Mouse (Mus musculus) liver, embryonic 16.5 days (tissue): ENCODE measurements around the gene Tmem245. TPM values are rescaled to one million over a fixed set of nuclear protein-coding genes. Genes with fewer than 3 reads are reported as not detected.
A peak's percentile ranks its signal among the peaks of the same experiment; 100 is the strongest.

Source experiments
- ATAC-seq: fragments of 200-750 bp; cut with Nextera tagmentation; 2 replicates; pipeline ENCODE4 v1.8.0; 2017; ENCODE audit warnings: low read depth, mild to moderate bottlenecking, moderate number of reproducible peaks, moderate library complexity
- H3K27ac ChIP-seq: fragments of 300-500 bp; sonication (generic); 2 replicates; pipeline ENCODE4 v1.5.1; 2014; ENCODE audit warnings: mild to moderate bottlenecking, low read length
- H3K27me3 ChIP-seq: fragments of 300-500 bp; sonication (generic); 2 replicates; pipeline ENCODE4 v1.6.1; 2014; ENCODE audit warnings: low read depth, low read length, mixed read lengths; ENCODE audit not compliant: control insufficient read depth, insufficient read depth
- H3K36me3 ChIP-seq: fragments of 300-500 bp; sonication (generic); 2 replicates; pipeline ENCODE4 v1.6.1; 2014; ENCODE audit warnings: mild to moderate bottlenecking; ENCODE audit not compliant: control insufficient read depth, insufficient read depth
- H3K4me1 ChIP-seq: fragments of 300-500 bp; sonication (generic); 2 replicates; pipeline ENCODE4 v1.6.1; 2014; ENCODE audit warnings: low read depth, low read length, mixed read lengths; ENCODE audit not compliant: control insufficient read depth
- H3K4me2 ChIP-seq: fragments of 300-500 bp; sonication (generic); 2 replicates; pipeline ENCODE4 v1.6.1; 2014; ENCODE audit warnings: low read depth, low read length, mixed read lengths
- H3K4me3 ChIP-seq: fragments of 300-500 bp; sonication (generic); 2 replicates; pipeline ENCODE4 v1.5.1; 2014; ENCODE audit warnings: low read depth, mild to moderate bottlenecking, low read length
- H3K9ac ChIP-seq: fragments of 300-500 bp; sonication (generic); 2 replicates; pipeline ENCODE4 v1.6.1; 2014; ENCODE audit warnings: low read depth, low read length
- H3K9me3 ChIP-seq: fragments of 300-500 bp; sonication (generic); replicated peaks from 2 replicates; pipeline ENCODE4 v1.6.1; 2016; ENCODE audit warnings: low read length; ENCODE audit not compliant: control insufficient read depth
- WGBS: fragments of 180-500 bp; shearing (Covaris S2); extraction: QIAGEN DNeasy Blood & Tissue Kit; methylation state at CpG from one replicate; pipeline ENCODE4 v1.1.7; 2014; ENCODE audit not compliant: insufficient replicate concordance; 5-methylcytosine and 5-hydroxymethylcytosine counted together
- polyA plus RNA-seq: library from polyadenylated mRNA; unstranded; fragments of >200 nt; fragmentation: Nextera tagmentation; extraction: Ambion mirVana; gene quantifications from 2 replicates; pipeline ENCODE4 v1.2.1, GENCODE M21; 2015

Tmem245 gene
- polyA plus RNA-seq, 1 experiment from 2014 or later, result 2.4 TPM

DNA sequence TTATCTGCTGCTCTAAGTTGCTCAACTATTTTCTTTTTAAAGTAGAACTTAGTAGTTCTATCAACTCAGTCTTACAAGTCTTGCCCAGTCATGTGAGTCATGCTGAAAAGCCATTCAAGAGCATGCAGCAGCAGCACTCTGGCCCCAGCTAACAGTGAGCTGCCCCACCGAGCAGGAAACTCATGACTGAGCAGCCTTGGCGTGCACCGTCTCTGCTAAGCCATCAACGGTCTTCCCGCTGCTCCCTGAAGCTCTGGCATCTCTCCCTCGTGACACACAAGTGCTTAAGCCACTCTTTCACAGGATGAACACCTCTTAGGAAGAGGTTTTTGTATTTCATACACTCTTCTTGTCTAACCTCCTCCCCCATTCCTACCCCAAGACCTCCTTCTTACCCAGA is 10.1 kb downstream of the Tmem245 start:
- Histone ChIP-seq H3K4me1 (peaks cover 3% of the 10 kb centered on the region), H3K36me3 (no peaks in the 10 kb centered on the region), H3K27ac (no peak overlapping the region), H3K9ac (no peak overlapping the region), H3K4me2 (no peak overlapping the region), H3K4me3 (no peak overlapping the region), H3K27me3 (no peaks in the 10 kb centered on the region), H3K9me3 (no peaks in the 10 kb centered on the region)
- no peak for ATAC-seq
- WGBS, result 56% methylated on average over 6 of the region's 6 CpGs

DNA sequence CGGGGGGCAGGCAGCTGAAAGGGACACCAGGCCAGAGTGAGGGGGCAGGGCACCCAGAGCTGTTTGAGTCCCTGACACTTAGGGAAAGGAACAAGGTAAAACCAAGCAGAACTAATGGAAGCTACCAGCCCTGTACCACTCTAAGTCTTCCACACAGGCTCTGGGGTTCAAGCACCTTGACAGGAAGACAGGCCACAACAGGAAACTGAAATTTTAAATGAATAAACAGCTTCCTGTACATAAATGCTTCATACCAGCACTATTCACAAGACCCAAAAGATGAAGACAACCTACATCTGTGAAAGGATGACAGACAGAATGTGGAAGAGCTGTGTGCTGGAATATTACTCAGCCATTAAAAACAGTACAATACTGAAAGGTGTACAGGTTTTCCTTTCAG is 11.9 kb downstream of the Tmem245 start:
- no peak overlapping the region for H3K9ac ChIP-seq
- no peak overlapping the region for H3K4me2 ChIP-seq
- H3K27me3 ChIP-seq, result no peaks in the 10 kb centered on the region
- no peaks in the 10 kb centered on the region for H3K9me3 ChIP-seq
- H3K4me1 ChIP-seq, result no peaks in the 10 kb centered on the region
- no peaks in the 10 kb centered on the region for H3K36me3 ChIP-seq
- H3K27ac ChIP-seq, result no peak overlapping the region
- ATAC-seq, result no peak
- no peak overlapping the region for H3K4me3 ChIP-seq
- WGBS, result no CpG with 5 or more reads among the region's 1 CpGs

DNA sequence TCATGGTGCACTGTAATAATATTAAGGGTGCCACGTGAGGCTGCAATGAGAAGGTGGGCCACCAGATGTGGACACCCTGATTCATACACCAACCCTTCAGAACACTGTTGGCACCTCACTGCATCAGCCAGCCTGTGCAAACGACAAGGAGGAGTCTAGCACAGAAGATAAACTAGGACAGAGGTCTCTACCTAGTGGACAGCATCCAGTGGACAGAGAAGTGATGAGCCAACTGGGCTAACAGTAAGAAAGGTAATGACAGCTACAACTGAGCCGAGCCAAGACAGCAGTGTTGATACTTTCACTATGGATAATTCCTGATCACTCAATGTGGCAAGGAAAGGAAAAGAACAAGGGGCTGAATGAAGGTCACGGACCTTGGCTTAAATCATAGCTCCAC is 14.1 kb downstream of the Tmem245 start:
- H3K36me3 ChIP-seq, result no peaks in the 10 kb centered on the region
- ATAC-seq, result no peak
- no peaks in the 10 kb centered on the region for H3K9me3 ChIP-seq
- no peaks in the 10 kb centered on the region for H3K27me3 ChIP-seq
- H3K4me1 ChIP-seq, result no peaks in the 10 kb centered on the region
- no peak overlapping the region for H3K9ac ChIP-seq
- no peak overlapping the region for H3K4me2 ChIP-seq
- 64% methylated on average over 4 of the region's 4 CpGs for WGBS
- no peak overlapping the region for H3K27ac ChIP-seq
- H3K4me3 ChIP-seq, result no peak overlapping the region

DNA sequence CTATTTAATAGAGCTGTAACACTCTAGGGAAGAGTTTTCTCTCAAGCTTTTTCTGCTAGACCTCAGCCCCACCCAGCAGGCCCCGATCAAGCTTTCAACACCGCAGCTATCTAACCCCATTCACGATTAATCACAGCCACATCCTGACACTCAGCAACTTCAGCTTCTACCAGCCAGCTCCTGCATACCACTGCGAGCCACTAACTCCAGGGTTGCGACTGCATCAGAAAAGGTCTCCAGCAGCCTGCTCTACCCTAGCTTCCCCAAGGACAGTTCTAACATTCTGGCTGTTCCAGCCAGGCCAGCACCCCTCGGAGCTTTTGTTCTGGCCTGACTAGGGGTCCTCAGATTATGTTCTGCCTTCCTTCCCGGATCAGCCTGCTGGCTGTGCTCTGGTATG is 15.1 kb downstream of the Tmem245 start:
- Histone ChIP-seq H3K4me3 (no peak overlapping the region), H3K27ac (no peak overlapping the region), H3K4me2 (no peak overlapping the region), H3K27me3 (no peaks in the 10 kb centered on the region), H3K4me1 (no peaks in the 10 kb centered on the region), H3K9me3 (no peaks in the 10 kb centered on the region), H3K36me3 (no peaks in the 10 kb centered on the region), H3K9ac (no peak overlapping the region)
- WGBS, result 56% methylated on average over 7 of the region's 7 CpGs
- no peak for ATAC-seq

DNA sequence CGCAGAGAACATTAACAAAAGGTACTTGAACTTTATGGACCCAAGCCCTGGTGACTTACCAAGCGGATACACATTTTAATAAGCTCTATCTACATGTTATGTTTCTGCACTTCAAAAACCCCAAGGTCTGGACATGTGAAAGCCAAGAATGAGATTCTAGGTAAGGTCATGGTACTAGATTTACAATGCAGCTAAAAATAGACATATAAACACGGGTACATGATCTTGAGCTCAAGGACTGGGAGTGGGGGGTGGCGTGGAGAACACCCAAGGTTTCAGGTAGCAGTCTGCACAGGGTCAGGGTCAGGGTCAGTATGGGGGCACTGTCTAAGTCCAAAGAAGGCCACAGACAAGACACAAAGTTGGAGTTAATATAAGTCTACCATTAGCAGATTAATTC is 16.9 kb downstream of the Tmem245 start:
- no peaks in the 10 kb centered on the region for H3K9me3 ChIP-seq
- H3K27me3 ChIP-seq, result no peaks in the 10 kb centered on the region
- H3K9ac ChIP-seq, result no peak overlapping the region
- no peaks in the 10 kb centered on the region for H3K4me1 ChIP-seq
- 70% methylated on average over 4 of the region's 4 CpGs for WGBS
- no peak overlapping the region for H3K27ac ChIP-seq
- ATAC-seq, result no peak
- no peaks in the 10 kb centered on the region for H3K36me3 ChIP-seq
- H3K4me2 ChIP-seq, result no peak overlapping the region
- H3K4me3 ChIP-seq, result no peak overlapping the region

DNA sequence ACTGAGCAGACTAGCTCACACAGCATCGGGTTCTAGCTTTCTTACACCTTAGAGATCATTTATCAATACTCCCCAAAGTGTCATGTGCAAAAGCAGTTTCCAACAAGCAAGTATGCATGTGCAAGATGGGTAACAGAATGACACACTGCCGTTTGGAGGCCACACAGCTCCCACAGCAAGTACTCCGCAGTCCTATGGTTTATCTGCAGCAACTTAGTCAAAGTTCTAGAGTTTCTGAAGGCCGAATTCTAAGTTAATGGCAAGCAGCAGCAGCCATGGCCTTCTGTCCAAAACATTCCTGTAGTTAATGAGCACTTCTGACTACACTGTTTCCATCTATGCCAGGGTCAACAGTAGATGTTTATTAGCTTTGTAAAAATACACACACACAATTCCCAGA is 20.3 kb downstream of the Tmem245 start:
- no peak overlapping the region for H3K4me2 ChIP-seq
- no peaks in the 10 kb centered on the region for H3K4me1 ChIP-seq
- H3K27ac ChIP-seq, result no peak overlapping the region
- H3K9me3 ChIP-seq, result no peaks in the 10 kb centered on the region
- peaks cover 10% of the 10 kb centered on the region; the same call in 1 of the 2 replicates for H3K36me3 ChIP-seq
- H3K4me3 ChIP-seq, result no peak overlapping the region
- H3K27me3 ChIP-seq, result no peaks in the 10 kb centered on the region
- no peak overlapping the region for H3K9ac ChIP-seq
- no peak for ATAC-seq
- 68% methylated on average over 4 of the region's 4 CpGs for whole genome bisulfite sequencing

GRCm38 (mm10) chr4:56922229-56922628 is 25.0 kb downstream of the Tmem245 start:
- H3K36me3 ChIP-seq, result peaks cover 10% of the 10 kb centered on the region; the same call in 1 of the 2 replicates
- no peak overlapping the region for H3K4me3 ChIP-seq
- 72% methylated on average over 11 of the region's 11 CpGs for WGBS
- no peak overlapping the region for H3K4me2 ChIP-seq
- H3K4me1 ChIP-seq, result no peaks in the 10 kb centered on the region
- no peak overlapping the region for H3K9ac ChIP-seq
- H3K9me3 ChIP-seq, result no peaks in the 10 kb centered on the region
- no peak for ATAC-seq
- H3K27me3 ChIP-seq, result no peaks in the 10 kb centered on the region
- no peak overlapping the region for H3K27ac ChIP-seq

DNA sequence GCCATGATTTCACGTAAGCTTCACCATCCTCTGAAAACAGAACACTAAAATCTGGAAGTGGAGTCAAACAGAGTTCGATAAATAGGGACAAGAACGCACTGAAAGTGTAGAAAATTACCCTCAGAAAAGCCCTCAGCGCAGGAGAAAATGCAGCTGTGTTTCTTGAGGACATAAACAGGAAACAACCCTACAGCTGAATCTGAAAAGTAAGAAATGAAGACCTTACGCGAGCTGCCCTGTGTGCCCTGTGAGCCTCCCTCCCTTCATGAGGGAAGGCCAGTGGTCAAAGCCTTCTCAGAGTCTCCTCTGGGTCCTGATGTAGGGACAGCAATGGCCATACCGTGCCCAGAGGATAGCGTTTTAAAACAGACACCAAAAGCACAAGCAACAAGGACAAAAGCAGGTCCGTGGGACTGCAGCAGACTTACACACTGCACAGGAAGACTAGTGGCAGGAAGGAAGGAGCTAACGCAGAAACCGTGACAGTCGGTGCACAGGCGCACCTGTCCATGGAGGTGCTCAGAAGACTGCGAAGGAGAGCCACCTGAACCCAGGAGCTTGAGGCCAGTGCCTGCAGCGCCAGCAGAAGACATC is 31.4 kb downstream of the Tmem245 start:
- no peak overlapping the region for H3K27ac ChIP-seq
- H3K4me1 ChIP-seq, result no peaks in the 10 kb centered on the region
- no peak overlapping the region for H3K9ac ChIP-seq
- WGBS, result 73% methylated on average over 15 of the region's 15 CpGs
- H3K4me3 ChIP-seq, result no peak overlapping the region
- no peaks in the 10 kb centered on the region for H3K9me3 ChIP-seq
- no peak overlapping the region for H3K4me2 ChIP-seq
- H3K36me3 ChIP-seq, result peaks cover 6% of the 10 kb centered on the region; the same call in 1 of the 2 replicates
- H3K27me3 ChIP-seq, result no peaks in the 10 kb centered on the region
- ATAC-seq, result no peak

GRCm38 (mm10) chr4:56914761-56915160 is 32.5 kb downstream of the Tmem245 start:
- H3K9me3 ChIP-seq, result no peaks in the 10 kb centered on the region
- H3K4me3 ChIP-seq, result no peak overlapping the region
- H3K4me1 ChIP-seq, result no peaks in the 10 kb centered on the region
- H3K27me3 ChIP-seq, result no peaks in the 10 kb centered on the region
- peaks cover 9% of the 10 kb centered on the region for H3K36me3 ChIP-seq
- WGBS, result 59% methylated on average over 1 of the region's 1 CpGs
- no peak overlapping the region for H3K27ac ChIP-seq
- H3K4me2 ChIP-seq, result no peak overlapping the region
- ATAC-seq, result 0 out of 2 replicates have a peak, but pooled peaks have one; percentile 16
- H3K9ac ChIP-seq, result no peak overlapping the region
